Mouse (Mus musculus): ENCODE measurements around the gene Sgsh.

GRCm38 (mm10) chr11:119402501-119403160 lies 47.3 kb upstream of the Sgsh start:
- no peak for TF ChIP-seq ZMIZ1 (IDR thresholded peaks at IDR 0.05; ENCODE audit: low read depth, low read length)
- no peak for TF ChIP-seq ZNF384 (IDR thresholded peaks at IDR 0.05; ENCODE audit: low read depth, low read length)
- TF ChIP-seq CTCF (IDR thresholded peaks at IDR 0.05 in 2 of 3, conservative IDR thresholded peaks at IDR 0.05 in 1 of 3; ENCODE audit: control insufficient read depth in 1 of 3, insufficient read depth in 1 of 3, low read depth in 2 of 3, low read length in 3 of 3, poor library complexity in 1 of 3, severe bottlenecking in 1 of 3) = no peak
